Mouse (Mus musculus): ENCODE results near the gene Ndufa11.

- TF ChIP-seq CTCF (IDR thresholded peaks at IDR 0.05; ENCODE audit: low read depth): no peak
- no peak for TF ChIP-seq EP300 (IDR thresholded peaks at IDR 0.05; ENCODE audit: low read depth)
These were observed 40.0 kb downstream of the Ndufa11 start, which contains the start of gene Nrtn for GRCm38 (mm10) chr17:56757416-56758123.

Data from liver, embryonic 14.5 days (tissue).